Mouse (Mus musculus): ENCODE results near the gene Zfp467. TPM values are rescaled to one million over a fixed set of nuclear protein-coding genes. Genes with fewer than 3 reads are reported as not detected.

Gene Zfp467
- polyA plus RNA-seq, 2 experiments from 2014 or later: 7.4 to 9.7 TPM

DNA sequence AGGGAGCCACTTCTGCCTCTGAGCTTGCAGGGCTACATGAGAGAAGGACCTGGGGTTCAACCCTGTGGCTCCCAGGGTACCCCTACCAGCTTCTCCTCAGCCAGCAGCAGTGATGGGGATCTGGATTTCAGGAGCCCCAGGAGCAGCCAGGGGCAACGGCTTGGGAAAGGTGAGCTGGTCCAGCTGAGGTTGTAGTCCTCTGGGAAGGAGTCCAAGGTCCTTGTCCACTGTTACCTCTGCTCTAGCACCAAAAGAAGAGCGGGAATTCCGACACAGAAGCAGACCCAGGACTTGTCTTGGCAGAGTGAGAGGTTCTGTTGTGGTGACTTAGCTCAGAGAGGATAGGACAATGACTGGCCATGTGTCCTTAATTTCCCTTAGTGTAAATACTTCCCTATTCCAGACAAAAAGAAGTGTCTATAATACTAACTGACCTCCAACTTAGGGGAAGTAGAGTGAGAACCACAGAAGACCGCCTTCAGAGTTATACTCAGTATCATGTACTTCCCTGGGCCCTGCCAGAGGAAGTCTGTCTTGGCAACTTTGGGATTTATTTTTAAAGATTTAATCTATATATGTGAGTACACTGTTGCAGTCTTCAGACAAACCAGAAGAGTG is 35.8 kb downstream of the Zfp467 start:
- ATAC-seq: no peak

GRCm38 (mm10) chr6:48404071-48404470 is 41.6 kb downstream of the Zfp467 start:
- no peak for ATAC-seq

DNA sequence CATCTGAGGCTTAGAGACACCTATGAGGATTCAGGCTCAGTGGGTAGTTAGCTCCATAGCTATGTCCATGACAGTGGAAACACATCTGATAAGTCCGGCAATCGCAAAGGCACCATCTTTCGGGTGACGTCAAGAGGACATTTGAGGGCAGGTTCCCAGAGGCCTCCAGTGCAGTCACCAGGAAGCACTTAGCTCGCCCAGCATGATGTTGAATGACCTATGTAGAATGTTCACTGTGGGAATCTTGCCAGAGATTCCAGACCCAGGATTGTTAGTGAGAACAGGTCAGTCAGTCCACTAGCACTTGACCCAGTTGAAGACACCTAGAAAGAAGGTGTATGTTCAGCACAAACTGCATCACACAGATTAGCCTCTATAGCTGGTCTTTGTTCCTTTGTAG is 45.7 kb downstream of the Zfp467 start:
- ATAC-seq: no peak

DNA sequence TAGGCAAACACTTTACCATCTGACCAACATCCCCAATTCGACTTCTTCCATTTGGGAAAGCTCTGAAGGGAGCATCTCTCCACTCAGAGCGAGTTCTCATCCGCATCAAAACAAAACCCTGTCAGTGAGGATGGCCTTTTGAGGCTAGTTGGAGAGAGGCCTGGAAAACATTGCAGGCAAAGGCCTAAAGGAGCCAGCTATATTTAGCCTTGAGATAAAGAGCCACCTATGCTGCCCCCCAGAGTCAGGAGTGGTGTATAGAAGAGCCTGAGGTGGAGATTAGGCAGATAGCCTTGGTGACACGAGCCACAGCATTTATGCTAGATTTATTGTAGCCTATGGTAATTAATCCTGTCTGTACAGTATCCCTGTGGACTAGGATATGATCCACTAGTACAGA is 48.3 kb downstream of the Zfp467 start:
- no peak for ATAC-seq

DNA sequence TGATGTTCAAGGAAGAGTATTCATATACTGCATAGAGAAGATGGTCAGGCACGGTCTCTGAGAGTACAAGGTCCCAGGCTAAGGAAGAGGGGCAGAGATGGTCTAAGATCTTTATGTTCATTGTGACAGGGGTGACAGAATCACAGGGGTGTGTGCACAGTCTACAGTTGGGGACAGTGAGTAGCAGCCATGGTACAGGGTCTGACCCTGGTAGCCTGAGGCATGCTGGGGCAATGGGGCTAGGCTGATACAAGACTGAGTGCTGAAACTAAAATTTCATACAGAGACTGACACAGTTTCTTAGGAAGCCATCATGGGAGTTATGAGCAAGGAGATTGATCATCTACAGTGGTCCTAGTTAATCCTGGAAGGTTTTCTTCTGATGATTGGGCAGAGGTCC is 48.9 kb downstream of the Zfp467 start:
- no peak for ATAC-seq

DNA sequence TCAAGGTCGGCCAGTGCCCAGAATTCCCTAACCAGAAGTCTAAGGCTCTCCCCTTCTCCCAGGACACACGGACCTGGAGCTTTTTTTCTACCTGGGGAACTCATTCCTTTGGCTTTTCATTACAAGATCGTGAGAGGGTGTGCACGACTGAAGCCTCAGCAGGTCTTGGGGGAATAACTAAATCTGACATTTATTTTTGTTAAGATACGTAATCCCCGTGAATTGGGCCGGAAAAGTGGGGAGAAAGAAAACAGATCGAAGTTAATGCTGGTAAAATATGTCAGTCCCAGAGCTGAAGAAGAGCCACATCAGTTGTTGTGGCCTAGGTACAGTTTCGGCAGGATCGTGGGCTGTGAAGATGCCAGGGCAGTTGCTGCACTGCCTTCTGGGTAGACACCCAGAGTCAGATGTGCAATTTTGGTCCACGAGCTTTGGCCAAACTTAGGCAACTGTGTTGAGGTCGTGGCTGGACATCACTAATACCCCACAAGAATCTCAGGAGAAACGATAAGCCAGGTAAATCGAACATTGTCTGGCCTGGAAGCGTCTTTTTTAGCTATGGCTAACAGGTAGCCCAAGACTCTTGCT is 49.5 kb downstream of the Zfp467 start:
- ATAC-seq: no peak

GRCm38 (mm10) chr6:48395105-48396007 is 50.3 kb downstream of the Zfp467 start, which contains the start of gene Krba1:
Krba1 (plus strand) TSS chr6:48395586.
- peak; percentile 96 for ATAC-seq

- ATAC-seq: no peak
Measured at GRCm38 (mm10) chr6:48393811-48394210, 51.8 kb downstream of the Zfp467 start.

GRCm38 (mm10) chr6:48388221-48388620 is 57.4 kb downstream of the Zfp467 start:
- no peak for ATAC-seq

Other genes starting within 250 kb of the Zfp467 start
- 10 to 100 TPM in 1 of 2 experiments, 1 to 10 TPM in 1; 9.8 to 11.1 TPM for gene Krba1, start 50.2 kb downstream of the Zfp467 start, polyA plus RNA-seq (2017; shearing (Covaris generic))
- under 1 TPM; 0.04 to 0.55 TPM for gene Sspo, start 2.4 kb upstream of the Zfp467 start, polyA plus RNA-seq (2017; shearing (Covaris generic))
- gene Atp6v0e2, start 91.8 kb upstream of the Zfp467 start, polyA plus RNA-seq (2017; shearing (Covaris generic)): not detected
- 10 to 100 TPM; 35.8 to 39.8 TPM for gene Lrrc61, start 109.0 kb upstream of the Zfp467 start, polyA plus RNA-seq (2017; shearing (Covaris generic))
- gene Rarres2, start 127.0 kb upstream of the Zfp467 start, polyA plus RNA-seq (2017; shearing (Covaris generic)): under 1 TPM in 1 of 2 experiments, not detected in 1; 0.83 TPM
- not detected for gene Gm45021, start 143.8 kb upstream of the Zfp467 start, polyA plus RNA-seq (2017; shearing (Covaris generic))
- 1 to 10 TPM; 2.1 to 3.3 TPM for gene Repin1, start 148.1 kb upstream of the Zfp467 start, polyA plus RNA-seq (2017; shearing (Covaris generic))
- not detected for gene Gm44965, start 148.1 kb upstream of the Zfp467 start, polyA plus RNA-seq (2017; shearing (Covaris generic))
- gene Zfp775, start 156.2 kb upstream of the Zfp467 start, polyA plus RNA-seq (2017; shearing (Covaris generic)): 1 to 10 TPM; 4.8 to 6.1 TPM
- 1 to 10 TPM; 1.2 to 1.7 TPM for gene AI854703, start 180.9 kb upstream of the Zfp467 start, polyA plus RNA-seq (2017; shearing (Covaris generic))
- gene Gimap8, start 201.4 kb upstream of the Zfp467 start, polyA plus RNA-seq (2017; shearing (Covaris generic)): 100 to 1,000 TPM in 1 of 2 experiments, 10 to 100 TPM in 1; 97.4 to 135 TPM
- 100 to 1,000 TPM; 237 to 239 TPM for gene Gimap9, start 230.3 kb upstream of the Zfp467 start, polyA plus RNA-seq (2017; shearing (Covaris generic))
- gene Gimap4, start 238.7 kb upstream of the Zfp467 start, polyA plus RNA-seq (2017; shearing (Covaris generic)): 1,000 to 10,000 TPM; 1,705 to 1,816 TPM

Measured in activated CD4-positive, CD25-positive, alpha-beta regulatory T cell, adult 4 months (primary cell).